Mouse (Mus musculus) MEL (cell line): Measurements from ENCODE around the gene Zfp609.

Source experiments
- CTCF ChIP-seq, 3 experiments: IDR thresholded peaks in 2 of 3; conservative IDR thresholded peaks in 1 of 3; 2 replicates each; pipeline ENCODE4 v1.5.1; 2011 to 2012; ENCODE audit warnings: low read length in 3 of 3, low read depth in 2 of 3, mild to moderate bottlenecking in 2 of 3, improper control_type of control experiment in 1 of 3, inconsistent platforms in 1 of 3, mixed read lengths in 1 of 3, moderate library complexity in 1 of 3; ENCODE audit not compliant: control insufficient read depth in 1 of 3, insufficient read depth in 1 of 3, poor library complexity in 1 of 3, severe bottlenecking in 1 of 3
- ELF1 ChIP-seq: IDR thresholded peaks from 2 replicates; pipeline ENCODE4 v1.6.1; 2014; ENCODE audit warnings: low read depth, mild to moderate bottlenecking, inconsistent platforms, low read length, improper control_type of control experiment, moderate library complexity
- EP300 ChIP-seq, 2 experiments: IDR thresholded peaks; 2 replicates each; pipeline ENCODE4 v1.6.1; 2011; ENCODE audit warnings: improper control_type of control experiment in 2 of 2, low read length in 2 of 2, low read depth in 1 of 2, mild to moderate bottlenecking in 1 of 2
- KAT2A ChIP-seq: conservative IDR thresholded peaks from 2 replicates; pipeline ENCODE4 v1.6.1; 2012; ENCODE audit warnings: low read depth, low read length, improper control_type of control experiment, inconsistent platforms
- MAFK ChIP-seq: IDR thresholded peaks from 2 replicates; pipeline ENCODE4 v1.6.1; 2011; ENCODE audit warnings: low read depth, mild to moderate bottlenecking, low read length, improper control_type of control experiment, borderline replicate concordance
- NELFE ChIP-seq: IDR thresholded peaks from 2 replicates; pipeline ENCODE4 v1.6.1; 2011; ENCODE audit warnings: low read depth, low read length, improper control_type of control experiment
- NRF1 ChIP-seq: IDR thresholded peaks from 2 replicates; pipeline ENCODE4 v1.6.1; 2014; ENCODE audit warnings: low read depth, mild to moderate bottlenecking, inconsistent platforms, low read length, improper control_type of control experiment, moderate library complexity; ENCODE audit not compliant: poor library complexity, insufficient read depth, severe bottlenecking
- POLR2A ChIP-seq, 2 experiments: IDR thresholded peaks; 2 replicates each; pipeline ENCODE4 v1.6.1; 2011 to 2012; ENCODE audit warnings: low read length in 2 of 2, mild to moderate bottlenecking in 2 of 2, control low read depth in 1 of 2, improper control_type of control experiment in 1 of 2, low read depth in 1 of 2, moderate library complexity in 1 of 2; ENCODE audit not compliant: control insufficient read depth in 1 of 2, insufficient read depth in 1 of 2, poor library complexity in 1 of 2
- POLR2AphosphoS2 ChIP-seq: IDR thresholded peaks from 2 replicates; pipeline ENCODE4 v1.6.1; 2011; ENCODE audit warnings: low read length, improper control_type of control experiment
- TAL1 ChIP-seq: IDR thresholded peaks from 2 replicates; pipeline ENCODE4 v1.6.1; 2012; ENCODE audit warnings: mild to moderate bottlenecking, inconsistent platforms, low read length, moderate library complexity, mixed read lengths
- USF1 ChIP-seq: IDR thresholded peaks from 2 replicates; pipeline ENCODE4 v1.6.1; 2014; ENCODE audit warnings: low read depth, mild to moderate bottlenecking, inconsistent platforms, low read length, improper control_type of control experiment, moderate library complexity
- USF2 ChIP-seq, 2 experiments: IDR thresholded peaks; 2 replicates each; pipeline ENCODE4 v1.6.1; 2011 to 2012; ENCODE audit warnings: improper control_type of control experiment in 2 of 2, low read length in 2 of 2, borderline replicate concordance in 1 of 2, inconsistent platforms in 1 of 2, low read depth in 1 of 2, mild to moderate bottlenecking in 1 of 2; ENCODE audit not compliant: insufficient read depth in 1 of 2
- ZNF384 ChIP-seq: IDR thresholded peaks from 2 replicates; pipeline ENCODE4 v1.6.1; 2012; ENCODE audit warnings: low read depth, mild to moderate bottlenecking, inconsistent platforms, low read length, improper control_type of control experiment

GRCm38 (mm10) chr9:65743809-65744170 lies 83.6 kb downstream of the Zfp609 start:
- TF ChIP-seq ZNF384, result no peak
- no peak for TF ChIP-seq POLR2A (IDR thresholded peaks at IDR 0.05; ENCODE audit: control insufficient read depth in 1 of 2, insufficient read depth in 1 of 2, low read depth in 1 of 2, low read length in 2 of 2, poor library complexity in 1 of 2)
- TF ChIP-seq CTCF (IDR thresholded peaks at IDR 0.05 in 2 of 3, conservative IDR thresholded peaks at IDR 0.05 in 1 of 3; ENCODE audit: control insufficient read depth in 1 of 3, insufficient read depth in 1 of 3, low read depth in 2 of 3, low read length in 3 of 3, poor library complexity in 1 of 3, severe bottlenecking in 1 of 3), result no peak
- TF ChIP-seq USF1, result no peak
- no peak for TF ChIP-seq TAL1
- TF ChIP-seq NELFE, result no peak
- no peak for TF ChIP-seq EP300 (IDR thresholded peaks at IDR 0.05; ENCODE audit: low read depth in 1 of 2, low read length in 2 of 2)
- no peak for TF ChIP-seq POLR2AphosphoS2
- no peak for TF ChIP-seq ELF1
- no peak for TF ChIP-seq KAT2A
- TF ChIP-seq MAFK, result no peak
- TF ChIP-seq NRF1, result no peak
- TF ChIP-seq USF2 (IDR thresholded peaks at IDR 0.05; ENCODE audit: borderline replicate concordance in 1 of 2, insufficient read depth in 1 of 2, low read depth in 1 of 2, low read length in 2 of 2), result no peak
